Mouse (Mus musculus) G1E (cell line): ENCODE results near the gene Cdhr3.

Experiments
- CTCF ChIP-seq: IDR thresholded peaks from 2 replicates; pipeline ENCODE4 v1.5.1; 2012; ENCODE audit warnings: low read depth, low read length, inconsistent platforms, mixed read lengths
- GATA1 ChIP-seq: IDR thresholded peaks from 2 replicates; pipeline ENCODE4 v1.6.1; 2012; ENCODE audit warnings: borderline replicate concordance, low read length, inconsistent platforms, mixed read lengths
- GATA2 ChIP-seq: IDR thresholded peaks from 2 replicates; pipeline ENCODE4 v1.6.1; 2012; ENCODE audit warnings: low read depth, low read length, inconsistent platforms, borderline replicate concordance
- POLR2AphosphoS5 ChIP-seq: IDR thresholded peaks from 2 replicates; pipeline ENCODE4 v1.6.1; 2012; ENCODE audit warnings: low read depth, low read length, inconsistent platforms; ENCODE audit not compliant: insufficient replicate concordance
- TAL1 ChIP-seq: conservative IDR thresholded peaks from 2 replicates; pipeline ENCODE4 v1.6.1; 2012; ENCODE audit warnings: low read depth, low read length, inconsistent platforms, mixed read lengths

- TF ChIP-seq CTCF (no peak), TAL1 (no peak), POLR2AphosphoS5 (no peak), GATA2 (no peak), GATA1 (no peak)
These were observed 18.3 kb upstream of the Cdhr3 start for GRCm38 (mm10) chr12:33110894-33111471.
